Mouse (Mus musculus): ENCODE measurements around the gene Lmod2. TPM values are rescaled to one million over a fixed set of nuclear protein-coding genes. Genes with fewer than 3 reads are reported as not detected.

The Lmod2 gene
- polyA plus RNA-seq (2014; fragmentation: Nextera tagmentation; extraction: Ambion mirVana) = not detected in 2 replicates

- H3K9ac ChIP-seq (ENCODE audit: low read depth, low read length) = no peak within 1 kb of the TSS
- H3K4me2 ChIP-seq (replicated peaks; ENCODE audit: low read depth, low read length) = no peak within 1 kb of the TSS
- no peaks in the 10 kb centered on the region for H3K27me3 ChIP-seq (ENCODE audit: control insufficient read depth, insufficient read depth, low read length)
- no peaks in the 10 kb centered on the region for H3K36me3 ChIP-seq (ENCODE audit: control insufficient read depth, insufficient read depth, low read length)
- H3K4me3 ChIP-seq (ENCODE audit: low read length) = no peak within 1 kb of the TSS
- no peaks in the 10 kb centered on the region for H3K4me1 ChIP-seq (ENCODE audit: control insufficient read depth, insufficient read depth, low read length)
- no peaks in the 10 kb centered on the region for H3K9me3 ChIP-seq (ENCODE audit: control insufficient read depth, low read length)
- H3K27ac ChIP-seq (ENCODE audit: low read depth, low read length) = no peak within 1 kb of the TSS
- ATAC-seq (ENCODE audit: low FRiP score, low TSS enrichment) = no peak
- 78% methylated on average over 10 of the region's 10 CpGs for WGBS
Observed at GRCm38 (mm10) chr6:24597500-24597899, at the start of gene Lmod2. Gene Lmod2, plus strand, starts transcription at chr6:24597762.

DNA sequence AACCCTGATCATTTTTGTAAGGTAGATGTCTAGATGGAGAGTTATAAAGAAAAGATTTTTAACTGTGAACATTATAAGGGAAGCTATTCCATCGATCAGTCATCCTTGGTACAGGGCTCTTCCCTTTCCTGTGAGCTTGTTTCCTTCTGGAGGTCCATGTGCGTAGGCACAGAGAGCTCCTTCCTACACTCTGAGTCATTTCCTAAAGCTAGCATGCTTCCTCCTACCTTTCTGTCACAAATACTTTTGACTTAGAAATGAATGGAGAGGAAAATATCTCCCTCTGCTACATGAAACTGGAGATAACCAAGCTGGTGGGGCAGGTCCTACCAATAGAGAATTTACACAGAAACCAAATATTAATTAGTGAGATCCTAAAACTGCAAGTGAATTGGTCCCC lies 47.8 kb upstream of the Lmod2 start:
- Histone ChIP-seq H3K27ac (ENCODE audit: low read depth, low read length) (no peak overlapping the region), H3K9me3 (ENCODE audit: control insufficient read depth, low read length) (no peaks in the 10 kb centered on the region), H3K27me3 (ENCODE audit: control insufficient read depth, insufficient read depth, low read length) (no peaks in the 10 kb centered on the region), H3K4me3 (ENCODE audit: low read length) (no peak overlapping the region), H3K4me2 (replicated peaks; ENCODE audit: low read depth, low read length) (no peak overlapping the region), H3K9ac (ENCODE audit: low read depth, low read length) (no peak overlapping the region), H3K4me1 (ENCODE audit: control insufficient read depth, insufficient read depth, low read length) (peaks cover 9% of the 10 kb centered on the region; the same call in 1 of the 2 replicates), H3K36me3 (ENCODE audit: control insufficient read depth, insufficient read depth, low read length) (no peaks in the 10 kb centered on the region)
- WGBS = 84% methylated on average over 2 of the region's 2 CpGs
- no peak for ATAC-seq (ENCODE audit: low FRiP score, low TSS enrichment)

GRCm38 (mm10) chr6:24552046-24552445 lies 45.5 kb upstream of the Lmod2 start:
- H3K27me3 ChIP-seq (ENCODE audit: control insufficient read depth, insufficient read depth, low read length) = no peaks in the 10 kb centered on the region
- H3K36me3 ChIP-seq (ENCODE audit: control insufficient read depth, insufficient read depth, low read length) = no peaks in the 10 kb centered on the region
- no peaks in the 10 kb centered on the region for H3K9me3 ChIP-seq (ENCODE audit: control insufficient read depth, low read length)
- no peak overlapping the region for H3K4me2 ChIP-seq (replicated peaks; ENCODE audit: low read depth, low read length)
- H3K27ac ChIP-seq (ENCODE audit: low read depth, low read length) = no peak overlapping the region
- H3K9ac ChIP-seq (ENCODE audit: low read depth, low read length) = no peak overlapping the region
- peaks cover 9% of the 10 kb centered on the region; the same call in 1 of the 2 replicates for H3K4me1 ChIP-seq (ENCODE audit: control insufficient read depth, insufficient read depth, low read length)
- H3K4me3 ChIP-seq (ENCODE audit: low read length) = no peak overlapping the region
- 21% methylated on average over 7 of the region's 7 CpGs for WGBS
- no peak for ATAC-seq (ENCODE audit: low FRiP score, low TSS enrichment)

GRCm38 (mm10) chr6:24554427-24555086 lies 43.0 kb upstream of the Lmod2 start:
- Histone ChIP-seq H3K4me2 (replicated peaks; ENCODE audit: low read depth, low read length) (no peak overlapping the region), H3K4me3 (ENCODE audit: low read length) (no peak overlapping the region), H3K9me3 (ENCODE audit: control insufficient read depth, low read length) (no peaks in the 10 kb centered on the region), H3K27me3 (ENCODE audit: control insufficient read depth, insufficient read depth, low read length) (no peaks in the 10 kb centered on the region), H3K4me1 (ENCODE audit: control insufficient read depth, insufficient read depth, low read length) (peaks cover 9% of the 10 kb centered on the region; the same call in 1 of the 2 replicates), H3K36me3 (ENCODE audit: control insufficient read depth, insufficient read depth, low read length) (no peaks in the 10 kb centered on the region), H3K9ac (ENCODE audit: low read depth, low read length) (no peak overlapping the region), H3K27ac (ENCODE audit: low read depth, low read length) (no peak overlapping the region)
- WGBS = 66% methylated on average over 11 of the region's 11 CpGs
- no peak for ATAC-seq (ENCODE audit: low FRiP score, low TSS enrichment)

GRCm38 (mm10) chr6:24555488-24555887 lies 42.1 kb upstream of the Lmod2 start:
- Histone ChIP-seq H3K36me3 (ENCODE audit: control insufficient read depth, insufficient read depth, low read length) (no peaks in the 10 kb centered on the region), H3K27ac (ENCODE audit: low read depth, low read length) (no peak overlapping the region), H3K4me2 (replicated peaks; ENCODE audit: low read depth, low read length) (no peak overlapping the region), H3K4me3 (ENCODE audit: low read length) (no peak overlapping the region), H3K27me3 (ENCODE audit: control insufficient read depth, insufficient read depth, low read length) (no peaks in the 10 kb centered on the region), H3K9me3 (ENCODE audit: control insufficient read depth, low read length) (no peaks in the 10 kb centered on the region), H3K4me1 (ENCODE audit: control insufficient read depth, insufficient read depth, low read length) (peaks cover 9% of the 10 kb centered on the region; the same call in 1 of the 2 replicates), H3K9ac (ENCODE audit: low read depth, low read length) (no peak overlapping the region)
- WGBS = 77% methylated on average over 2 of the region's 2 CpGs
- ATAC-seq (ENCODE audit: low FRiP score, low TSS enrichment) = no peak

DNA sequence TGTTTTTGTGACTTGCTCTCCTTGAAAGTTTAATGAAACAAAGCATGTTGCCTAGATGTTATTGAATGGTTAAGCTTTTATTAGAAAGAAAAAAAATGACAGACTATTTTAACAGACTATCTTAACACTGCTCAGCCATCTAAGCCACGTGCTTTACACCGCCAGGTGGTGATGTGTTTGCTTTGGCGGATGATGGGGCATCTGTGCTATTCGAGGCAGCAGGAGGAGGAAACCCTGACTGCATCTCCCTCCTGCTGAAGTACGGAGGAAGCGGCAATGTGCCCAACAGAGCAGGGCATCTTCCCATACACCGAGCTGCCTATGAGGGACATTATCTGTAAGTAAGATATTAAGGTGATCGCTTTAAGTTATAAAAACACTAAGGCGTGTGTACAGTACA lies 33.5 kb upstream of the Lmod2 start:
- Histone ChIP-seq H3K36me3 (ENCODE audit: control insufficient read depth, insufficient read depth, low read length) (no peaks in the 10 kb centered on the region), H3K4me2 (replicated peaks; ENCODE audit: low read depth, low read length) (no peak overlapping the region), H3K27ac (ENCODE audit: low read depth, low read length) (no peak overlapping the region), H3K9ac (ENCODE audit: low read depth, low read length) (no peak overlapping the region), H3K9me3 (ENCODE audit: control insufficient read depth, low read length) (no peaks in the 10 kb centered on the region), H3K4me1 (ENCODE audit: control insufficient read depth, insufficient read depth, low read length) (no peaks in the 10 kb centered on the region), H3K27me3 (ENCODE audit: control insufficient read depth, insufficient read depth, low read length) (no peaks in the 10 kb centered on the region), H3K4me3 (ENCODE audit: low read length) (no peak overlapping the region)
- 74% methylated on average over 9 of the region's 9 CpGs for WGBS
- ATAC-seq (ENCODE audit: low FRiP score, low TSS enrichment) = no peak

DNA sequence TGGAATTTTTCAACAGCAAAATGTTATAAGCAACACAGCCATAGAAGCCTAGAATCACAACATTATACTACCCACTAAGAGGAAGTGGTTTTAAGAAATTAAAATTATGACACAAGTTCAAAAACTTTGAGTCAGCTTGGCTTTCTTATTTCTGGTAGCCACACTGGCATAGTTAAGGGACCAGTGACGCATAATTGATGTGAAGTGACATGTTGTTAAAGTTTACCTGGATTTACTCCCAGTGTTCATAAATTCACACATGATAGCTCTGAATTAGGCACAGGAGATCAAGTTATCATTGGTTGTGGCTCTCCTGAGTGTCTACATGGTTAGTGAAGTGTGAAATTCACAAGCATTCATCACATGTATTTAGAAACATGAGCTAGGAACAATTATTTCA lies 32.7 kb upstream of the Lmod2 start:
- Histone ChIP-seq H3K36me3 (ENCODE audit: control insufficient read depth, insufficient read depth, low read length) (no peaks in the 10 kb centered on the region), H3K4me2 (replicated peaks; ENCODE audit: low read depth, low read length) (no peak overlapping the region), H3K27ac (ENCODE audit: low read depth, low read length) (no peak overlapping the region), H3K9ac (ENCODE audit: low read depth, low read length) (no peak overlapping the region), H3K4me1 (ENCODE audit: control insufficient read depth, insufficient read depth, low read length) (no peaks in the 10 kb centered on the region), H3K9me3 (ENCODE audit: control insufficient read depth, low read length) (no peaks in the 10 kb centered on the region), H3K27me3 (ENCODE audit: control insufficient read depth, insufficient read depth, low read length) (no peaks in the 10 kb centered on the region), H3K4me3 (ENCODE audit: low read length) (no peak overlapping the region)
- no peak for ATAC-seq (ENCODE audit: low FRiP score, low TSS enrichment)
- WGBS = 86% methylated on average over 1 of the region's 1 CpGs

GRCm38 (mm10) chr6:24568963-24569362 lies 28.6 kb upstream of the Lmod2 start:
- no peak for ATAC-seq (ENCODE audit: low FRiP score, low TSS enrichment)
- H3K9ac ChIP-seq (ENCODE audit: low read depth, low read length) = no peak overlapping the region
- H3K27ac ChIP-seq (ENCODE audit: low read depth, low read length) = no peak overlapping the region
- H3K4me2 ChIP-seq (replicated peaks; ENCODE audit: low read depth, low read length) = no peak overlapping the region
- H3K4me1 ChIP-seq (ENCODE audit: control insufficient read depth, insufficient read depth, low read length) = no peaks in the 10 kb centered on the region
- no peak overlapping the region for H3K4me3 ChIP-seq (ENCODE audit: low read length)
- no peaks in the 10 kb centered on the region for H3K9me3 ChIP-seq (ENCODE audit: control insufficient read depth, low read length)
- H3K27me3 ChIP-seq (ENCODE audit: control insufficient read depth, insufficient read depth, low read length) = no peaks in the 10 kb centered on the region
- no peaks in the 10 kb centered on the region for H3K36me3 ChIP-seq (ENCODE audit: control insufficient read depth, insufficient read depth, low read length)
- 84% methylated on average over 5 of the region's 5 CpGs for WGBS

- ATAC-seq (ENCODE audit: low FRiP score, low TSS enrichment) = no peak
- no peak overlapping the region for H3K4me3 ChIP-seq (ENCODE audit: low read length)
- peaks cover 3% of the 10 kb centered on the region; the same call in 1 of the 2 replicates for H3K9me3 ChIP-seq (ENCODE audit: control insufficient read depth, low read length)
- H3K36me3 ChIP-seq (ENCODE audit: control insufficient read depth, insufficient read depth, low read length) = no peaks in the 10 kb centered on the region
- H3K27ac ChIP-seq (ENCODE audit: low read depth, low read length) = no peak overlapping the region
- no peak overlapping the region for H3K4me2 ChIP-seq (replicated peaks; ENCODE audit: low read depth, low read length)
- no peaks in the 10 kb centered on the region for H3K27me3 ChIP-seq (ENCODE audit: control insufficient read depth, insufficient read depth, low read length)
- no peak overlapping the region for H3K9ac ChIP-seq (ENCODE audit: low read depth, low read length)
- H3K4me1 ChIP-seq (ENCODE audit: control insufficient read depth, insufficient read depth, low read length) = no peaks in the 10 kb centered on the region
- 89% methylated on average over 1 of the region's 1 CpGs for WGBS
Observed at GRCm38 (mm10) chr6:24569711-24570110, 27.9 kb upstream of the Lmod2 start.

Measured in kidney, embryonic 14.5 days (tissue).